Mouse (Mus musculus) ES-Bruce4 (cell line): ENCODE data around the gene Rab11fip4. TPM values are rescaled to one million over a fixed set of nuclear protein-coding genes. Genes with fewer than 3 reads are reported as not detected.

ENCODE experiments used
- H3K27ac ChIP-seq: 2 replicates; pipeline ENCODE4 v1.5.1; 2012; ENCODE audit warnings: low read length, inconsistent platforms; ENCODE audit not compliant: insufficient read depth
- H3K27me3 ChIP-seq: 2 replicates; pipeline ENCODE4 v1.6.1; 2012; ENCODE audit warnings: mild to moderate bottlenecking, low read length, inconsistent platforms; ENCODE audit not compliant: control insufficient read depth, poor library complexity, insufficient read depth, severe bottlenecking
- H3K36me3 ChIP-seq: 2 replicates; pipeline ENCODE4 v1.6.1; 2012; ENCODE audit warnings: inconsistent platforms, mild to moderate bottlenecking, low read length, moderate library complexity; ENCODE audit not compliant: control insufficient read depth, poor library complexity, insufficient read depth, severe bottlenecking
- H3K4me1 ChIP-seq: one replicate; pipeline ENCODE4 v1.8.1; 2011; ENCODE audit warnings: low read length; ENCODE audit not compliant: control insufficient read depth, insufficient read depth
- H3K4me3 ChIP-seq: 2 replicates; pipeline ENCODE4 v1.5.1; 2011; ENCODE audit warnings: low read depth, mild to moderate bottlenecking, low read length
- H3K9ac ChIP-seq: 2 replicates; pipeline ENCODE4 v1.6.1; 2012; ENCODE audit warnings: low read depth, mild to moderate bottlenecking, inconsistent platforms; ENCODE audit not compliant: poor library complexity, severe bottlenecking
- H3K9me3 ChIP-seq: replicated peaks from 2 replicates; pipeline ENCODE4 v1.6.1; 2012; ENCODE audit warnings: mild to moderate bottlenecking, low read length, inconsistent platforms; ENCODE audit not compliant: control insufficient read depth, poor library complexity, insufficient read depth, severe bottlenecking
- CTCF ChIP-seq: IDR thresholded peaks from one replicate; pipeline ENCODE4 v1.8.1; 2011; ENCODE audit warnings: low read depth, low read length
- EP300 ChIP-seq: IDR thresholded peaks from 2 replicates; pipeline ENCODE4 v1.6.1; 2011; ENCODE audit warnings: low read depth, low read length; ENCODE audit not compliant: insufficient read depth
- POLR2A ChIP-seq: IDR thresholded peaks from one replicate; pipeline ENCODE4 v1.8.1; 2011; ENCODE audit warnings: low read length; ENCODE audit not compliant: insufficient read depth
- polyA plus RNA-seq: library from polyadenylated mRNA; stranded (reverse); fragments of >200 nt; gene quantifications from 2 replicates; pipeline ENCODE4 v1.2.4, GENCODE M21; 2011; ENCODE audit warnings: low read depth; ENCODE audit not compliant: missing spikeins, insufficient read depth, insufficient read length

The Rab11fip4 gene
- polyA plus RNA-seq, 1 experiment, result 28.9 TPM

- Histone ChIP-seq H3K9me3 (no peaks in the 10 kb centered on the region), H3K4me1 (no peaks in the 10 kb centered on the region), H3K27me3 (no peaks in the 10 kb centered on the region), H3K9ac (no peak overlapping the region), H3K4me3 (no peak overlapping the region), H3K27ac (no peak overlapping the region), H3K36me3 (peaks cover 8% of the 10 kb centered on the region; the same call in 1 of the 2 replicates)
- TF ChIP-seq CTCF (no peak), POLR2A (no peak), EP300 (no peak)
Observed at GRCm38 (mm10) chr11:79568197-79568911, 22.7 kb upstream of the Rab11fip4 start.

DNA sequence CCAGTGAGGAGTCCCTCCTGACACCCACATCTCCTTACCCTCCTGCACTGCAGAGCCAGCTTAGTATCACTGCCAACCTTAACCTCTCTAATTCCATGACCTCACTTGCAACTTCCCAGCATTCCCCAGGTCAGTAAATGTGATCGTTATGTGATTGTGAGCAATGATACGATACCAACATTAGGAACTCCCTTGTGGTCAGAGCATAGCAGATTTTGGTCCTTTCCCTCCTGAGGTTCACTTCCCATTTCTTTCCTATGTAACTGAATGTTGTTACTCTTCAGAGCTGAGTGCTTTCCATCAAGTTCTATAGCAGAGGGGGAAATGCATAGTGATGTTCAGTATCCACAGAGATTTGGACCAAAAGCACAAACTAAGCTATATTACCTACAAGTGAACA is 20.7 kb upstream of the Rab11fip4 start:
- H3K27ac ChIP-seq, result no peak overlapping the region
- 0 out of 2 replicates have a peak, but pooled peaks cover 6% of the 10 kb centered on the region for H3K36me3 ChIP-seq
- no peak for TF ChIP-seq EP300
- H3K27me3 ChIP-seq, result no peaks in the 10 kb centered on the region
- no peak overlapping the region for H3K4me3 ChIP-seq
- no peaks in the 10 kb centered on the region for H3K9me3 ChIP-seq
- H3K4me1 ChIP-seq, result no peaks in the 10 kb centered on the region
- H3K9ac ChIP-seq, result no peak overlapping the region

DNA sequence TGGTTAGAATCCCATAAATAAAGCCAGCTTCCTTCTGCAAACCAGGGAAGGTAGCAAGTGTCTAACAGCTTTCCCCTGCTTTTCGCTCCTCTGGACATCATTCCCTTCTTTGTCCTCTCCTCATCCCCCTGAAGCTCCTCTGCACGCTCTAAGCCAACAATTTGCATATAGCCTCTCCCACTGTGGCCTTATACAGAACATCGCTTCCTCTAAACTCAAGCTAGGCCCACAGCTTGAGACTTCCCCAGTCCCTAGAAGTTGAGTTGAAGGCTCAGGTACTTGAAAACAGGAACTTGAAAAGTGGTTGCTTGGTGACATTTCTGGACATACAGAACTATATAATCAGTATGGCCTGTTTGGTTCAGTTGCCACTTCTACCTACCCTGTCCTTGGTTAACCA is 17.2 kb upstream of the Rab11fip4 start:
- H3K4me1 ChIP-seq, result no peaks in the 10 kb centered on the region

GRCm38 (mm10) chr11:79575383-79576073 is 15.5 kb upstream of the Rab11fip4 start:
- no peaks in the 10 kb centered on the region for H3K27me3 ChIP-seq
- H3K9ac ChIP-seq, result no peak overlapping the region
- no peak for TF ChIP-seq EP300
- no peak for TF ChIP-seq POLR2A
- TF ChIP-seq CTCF, result no peak
- no peaks in the 10 kb centered on the region for H3K4me1 ChIP-seq
- H3K27ac ChIP-seq, result no peak overlapping the region
- no peak overlapping the region for H3K4me3 ChIP-seq
- H3K36me3 ChIP-seq, result no peaks in the 10 kb centered on the region
- H3K9me3 ChIP-seq, result no peaks in the 10 kb centered on the region

More for the DNA sequence above, 17.2 kb upstream of the Rab11fip4 start:
- Histone ChIP-seq H3K9ac (no peak overlapping the region), H3K27ac (no peak overlapping the region), H3K36me3 (no peaks in the 10 kb centered on the region), H3K4me3 (no peak overlapping the region), H3K27me3 (no peaks in the 10 kb centered on the region), H3K9me3 (no peaks in the 10 kb centered on the region)
- TF ChIP-seq EP300 (no peak), CTCF (no peak), POLR2A (no peak)

GRCm38 (mm10) chr11:79577741-79578140 is 13.3 kb upstream of the Rab11fip4 start:
- TF ChIP-seq POLR2A, result no peak
- TF ChIP-seq EP300, result no peak
- peak; percentile 49 for TF ChIP-seq CTCF
- Histone ChIP-seq H3K9me3 (no peaks in the 10 kb centered on the region), H3K27ac (no peak overlapping the region), H3K4me3 (no peak overlapping the region), H3K4me1 (no peaks in the 10 kb centered on the region), H3K36me3 (no peaks in the 10 kb centered on the region), H3K9ac (no peak overlapping the region), H3K27me3 (no peaks in the 10 kb centered on the region)

DNA sequence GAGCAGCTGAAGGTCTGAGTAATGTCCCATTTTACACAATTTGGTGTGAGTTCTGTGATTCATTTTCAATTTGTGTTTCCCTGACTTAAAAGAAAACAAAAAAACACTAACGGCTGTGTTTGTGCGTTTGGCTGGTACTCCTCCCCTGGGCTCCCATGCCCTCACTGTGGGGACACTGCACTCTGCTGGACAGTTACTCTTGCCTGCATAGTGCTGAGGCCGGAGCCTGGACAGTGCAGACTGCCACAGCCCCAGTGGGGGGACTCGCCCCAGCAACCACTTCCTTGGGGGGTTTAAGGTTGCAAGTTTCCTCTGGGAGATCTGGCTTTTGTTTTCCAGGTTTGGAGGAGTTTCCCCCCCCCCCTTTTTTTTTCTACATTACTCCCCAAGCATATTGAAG is 10.4 kb upstream of the Rab11fip4 start:
- H3K9ac ChIP-seq, result no peak overlapping the region
- H3K27ac ChIP-seq, result no peak overlapping the region
- H3K4me1 ChIP-seq, result no peaks in the 10 kb centered on the region
- TF ChIP-seq EP300 (no peak), CTCF (peak; percentile 23), POLR2A (no peak)
- H3K27me3 ChIP-seq, result no peaks in the 10 kb centered on the region
- no peaks in the 10 kb centered on the region for H3K9me3 ChIP-seq
- no peak overlapping the region for H3K4me3 ChIP-seq
- H3K36me3 ChIP-seq, result no peaks in the 10 kb centered on the region
